Comparison of ENCODE assay signal across 8 mouse cellular contexts in genomic region chr15:12480369-12480768, GRCm38 (mm10).
DNase-seq lines count a peak whose midpoint lies in the region; ATAC-seq and TF ChIP-seq lines count a peak whose summit lies in the region.
"Had no signal": no experiment of that assay in that cellular context is flagged by ENCODE, and none has a peak within 500 bp of the region (broad histone marks: within the 10 kb centered on the region; RNA-seq: fewer than 3 reads in every experiment).

No protein-coding gene starts in this region.

- no peaks in the 10 kb centered on the region for H3K36me3 ChIP-seq in stomach, embryonic 14.5 days (ENCODE audit: control insufficient read depth, insufficient read depth, low read length)
- H3K36me3 ChIP-seq in stomach, postnatal 0 days (ENCODE audit: control insufficient read depth, insufficient read depth, low read length) = no peaks in the 10 kb centered on the region
- H3K36me3 ChIP-seq in forebrain, postnatal 0 days (ENCODE audit: insufficient read depth) = no peaks in the 10 kb centered on the region
- no peaks in the 10 kb centered on the region for H3K36me3 ChIP-seq in midbrain, embryonic 12.5 days
- H3K36me3 ChIP-seq: embryonic facial prominence, embryonic 13.5 days had no signal

- no peak overlapping the region for H3K9ac ChIP-seq in stomach, embryonic 14.5 days (replicated peaks; ENCODE audit: low read depth, low read length)
- no peak overlapping the region for H3K9ac ChIP-seq in stomach, postnatal 0 days (ENCODE audit: low read length)
- no peak overlapping the region for H3K9ac ChIP-seq in forebrain, postnatal 0 days
- H3K9ac ChIP-seq in midbrain, embryonic 12.5 days (replicated peaks) = no peak overlapping the region
- H3K9ac ChIP-seq: embryonic facial prominence, embryonic 13.5 days had no signal

- TF ChIP-seq CTCF in stomach, postnatal 0 days (IDR thresholded peaks at IDR 0.05; ENCODE audit: low read depth) = no peak
- TF ChIP-seq CTCF in forebrain, postnatal 0 days (IDR thresholded peaks at IDR 0.05; ENCODE audit: low read depth) = no peak

- ATAC-seq in stomach, embryonic 14.5 days (ENCODE audit: insufficient number of reproducible peaks, insufficient read depth, low FRiP score, low read depth) = peak; percentile 69; the same call in 1 of the 2 replicates
- ATAC-seq in stomach, postnatal 0 days (ENCODE audit: low FRiP score, low TSS enrichment) = no peak
- ATAC-seq in forebrain, postnatal 0 days = peak; percentile 52
- peak; percentile 81 for ATAC-seq in midbrain, embryonic 12.5 days (ENCODE audit: low FRiP score, low read depth)

- WGBS in stomach, embryonic 14.5 days = 64% methylated on average over 3 of the region's 3 CpGs
- WGBS in stomach, postnatal 0 days = 69% methylated on average over 3 of the region's 3 CpGs
- WGBS in forebrain, postnatal 0 days = 58% methylated on average over 3 of the region's 3 CpGs
- WGBS in midbrain, embryonic 12.5 days = 61% methylated on average over 3 of the region's 3 CpGs

- no peaks in the 10 kb centered on the region for H3K9me3 ChIP-seq in stomach, embryonic 14.5 days (ENCODE audit: control insufficient read depth, low read depth, low read length)
- H3K9me3 ChIP-seq in stomach, postnatal 0 days (ENCODE audit: control insufficient read depth, low read length) = no peaks in the 10 kb centered on the region
- no peaks in the 10 kb centered on the region for H3K9me3 ChIP-seq in forebrain, postnatal 0 days (ENCODE audit: low read length)
- H3K9me3 ChIP-seq in midbrain, embryonic 12.5 days = no peaks in the 10 kb centered on the region; the same call in 1 of the 2 replicates
- H3K9me3 ChIP-seq: embryonic facial prominence, embryonic 13.5 days had no signal

- no peaks in the 10 kb centered on the region for H3K4me1 ChIP-seq in stomach, embryonic 14.5 days (ENCODE audit: control insufficient read depth, insufficient read depth, low read length)
- H3K4me1 ChIP-seq in stomach, postnatal 0 days (replicated peaks; ENCODE audit: control insufficient read depth, insufficient read depth) = no peaks in the 10 kb centered on the region
- peaks cover 5% of the 10 kb centered on the region; the same call in 1 of the 2 replicates for H3K4me1 ChIP-seq in forebrain, postnatal 0 days (ENCODE audit: insufficient read depth)
- peaks cover 17% of the 10 kb centered on the region for H3K4me1 ChIP-seq in midbrain, embryonic 12.5 days

- no peak for TF ChIP-seq EP300 in stomach, postnatal 0 days (optimal IDR thresholded peaks at IDR 0.05)

- intact Hi-C loops in left cerebral cortex, postnatal 25 days (cut with DNase I) = no loop called here

- no peaks in the 10 kb centered on the region for H3K27me3 ChIP-seq in stomach, embryonic 14.5 days (ENCODE audit: control insufficient read depth, insufficient read depth, low read length)
- H3K27me3 ChIP-seq in stomach, postnatal 0 days (ENCODE audit: control insufficient read depth, insufficient read depth, low read length) = no peaks in the 10 kb centered on the region
- H3K27me3 ChIP-seq in forebrain, postnatal 0 days (ENCODE audit: insufficient read depth, low read length) = no peaks in the 10 kb centered on the region
- peaks cover 6% of the 10 kb centered on the region; the same call in 1 of the 2 replicates for H3K27me3 ChIP-seq in midbrain, embryonic 12.5 days
- H3K27me3 ChIP-seq: embryonic facial prominence, embryonic 13.5 days had no signal

- no peak overlapping the region for H3K27ac ChIP-seq in stomach, embryonic 14.5 days (ENCODE audit: low read length)
- no peak overlapping the region for H3K27ac ChIP-seq in stomach, postnatal 0 days (replicated peaks)
- no peak overlapping the region for H3K27ac ChIP-seq in forebrain, postnatal 0 days (ENCODE audit: low read depth, low read length)
- peak overlapping the region; percentile 20; the same call in 1 of the 2 replicates for H3K27ac ChIP-seq in midbrain, embryonic 12.5 days (replicated peaks)

- no peak overlapping the region for H3K4me2 ChIP-seq in stomach, embryonic 14.5 days (replicated peaks; ENCODE audit: low read depth, low read length)
- H3K4me2 ChIP-seq in stomach, postnatal 0 days (replicated peaks; ENCODE audit: low read depth) = no peak overlapping the region
- H3K4me2 ChIP-seq in forebrain, postnatal 0 days (ENCODE audit: low read depth) = no peak overlapping the region
- H3K4me2 ChIP-seq in midbrain, embryonic 12.5 days (replicated peaks) = no peak overlapping the region
- H3K4me2 ChIP-seq: embryonic facial prominence, embryonic 13.5 days had no signal

- H3K4me3 ChIP-seq in stomach, embryonic 14.5 days (ENCODE audit: low read depth, low read length) = no peak overlapping the region
- no peak overlapping the region for H3K4me3 ChIP-seq in stomach, postnatal 0 days (ENCODE audit: low read depth, low read length)
- H3K4me3 ChIP-seq in forebrain, postnatal 0 days (ENCODE audit: low read depth, low read length) = no peak overlapping the region
- H3K4me3 ChIP-seq in midbrain, embryonic 12.5 days = no peak overlapping the region
- H3K4me3 ChIP-seq: embryonic facial prominence, embryonic 13.5 days had no signal

- DNase-seq in stomach, postnatal 0 days (ENCODE audit: low spot score) = no peak
- no peak for DNase-seq in forebrain, postnatal 0 days
- no peak for DNase-seq in left cerebral cortex, postnatal 25 days (ENCODE audit: low spot score in 2 of 2)
- DNase-seq in adrenal gland, adult 2 months = no peak
- DNase-seq in thymus, postnatal 36 days = no peak
